Mouse (Mus musculus): Measurements from ENCODE around the gene Wdr27. TPM values are rescaled to one million over a fixed set of nuclear protein-coding genes. Genes with fewer than 3 reads are reported as not detected.

Wdr27 gene
- polyA plus RNA-seq, 1 experiment, result 3.8 TPM

DNA sequence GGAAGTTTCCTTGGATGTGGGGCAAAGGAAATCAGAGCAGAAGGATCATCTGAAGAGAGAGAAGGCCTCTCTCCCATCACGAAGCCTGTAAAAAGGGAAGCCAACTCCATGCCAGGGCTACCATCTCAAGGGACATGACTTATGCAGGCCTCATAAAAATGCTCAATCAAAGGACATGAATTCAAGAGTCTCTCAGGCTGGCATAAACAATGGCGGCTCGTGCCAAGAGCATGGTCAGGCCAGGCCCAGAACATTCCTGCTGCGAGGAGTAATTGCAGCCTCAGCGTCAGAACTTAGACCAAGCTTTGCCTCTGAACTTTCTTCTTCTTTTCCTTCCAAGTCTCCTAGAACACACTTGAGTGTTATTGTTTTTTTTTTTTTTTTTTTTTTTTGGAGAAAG lies 163.6 kb downstream of the Wdr27 start:
- Histone ChIP-seq H3K4me1 (ENCODE audit: control insufficient read depth, insufficient read depth, low read length) (0 out of 2 replicates have a peak, but pooled peaks cover 3% of the 10 kb centered on the region), H3K4me3 (ENCODE audit: insufficient read depth, low read length) (no peak overlapping the region), H3K27ac (ENCODE audit: insufficient read depth, low read depth, low read length) (no peak overlapping the region)
- TF ChIP-seq CTCF (IDR thresholded peaks at IDR 0.05; ENCODE audit: low read depth, low read length) (no peak), POLR2A (IDR thresholded peaks at IDR 0.05; ENCODE audit: borderline replicate concordance, low read depth, low read length) (no peak)

DNA sequence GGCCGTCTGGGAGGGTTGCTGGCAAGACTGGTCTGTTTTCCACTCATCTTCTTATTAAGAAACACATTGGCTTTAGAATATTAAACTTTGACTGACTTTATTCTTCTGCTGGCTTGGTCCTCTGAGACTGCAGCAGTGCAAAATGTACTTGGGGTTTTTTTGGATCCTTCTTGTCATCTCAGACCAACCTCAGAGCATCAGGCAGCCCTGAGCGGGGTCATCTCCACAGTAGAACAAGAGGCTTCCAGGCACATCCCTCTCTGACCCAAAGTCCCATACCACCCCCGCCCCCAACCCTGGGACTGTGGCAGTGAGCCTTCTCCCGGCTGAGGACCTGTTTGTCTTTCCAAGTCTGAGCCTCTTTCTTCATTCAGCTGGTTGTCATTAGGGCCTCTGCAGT lies 171.6 kb downstream of the Wdr27 start:
- Histone ChIP-seq H3K27ac (ENCODE audit: insufficient read depth, low read depth, low read length) (no peak overlapping the region), H3K4me1 (ENCODE audit: control insufficient read depth, insufficient read depth, low read length) (no peaks in the 10 kb centered on the region), H3K4me3 (ENCODE audit: insufficient read depth, low read length) (no peak overlapping the region)
- no peak for TF ChIP-seq POLR2A (IDR thresholded peaks at IDR 0.05; ENCODE audit: borderline replicate concordance, low read depth, low read length)
- no peak for TF ChIP-seq CTCF (IDR thresholded peaks at IDR 0.05; ENCODE audit: low read depth, low read length)

- TF ChIP-seq POLR2A (IDR thresholded peaks at IDR 0.05; ENCODE audit: borderline replicate concordance, low read depth, low read length) (no peak), CTCF (IDR thresholded peaks at IDR 0.05; ENCODE audit: low read depth, low read length) (no peak)
- Histone ChIP-seq H3K27ac (ENCODE audit: insufficient read depth, low read depth, low read length) (no peak overlapping the region), H3K4me1 (ENCODE audit: control insufficient read depth, insufficient read depth, low read length) (no peaks in the 10 kb centered on the region), H3K4me3 (ENCODE audit: insufficient read depth, low read length) (no peak overlapping the region)
Measured at GRCm38 (mm10) chr17:14770377-14770776, 172.6 kb downstream of the Wdr27 start.

Other genes starting within 250 kb of the Wdr27 start
- 0.76 and 0.95 TPM in 2 replicates for gene Thbs2, start 248.9 kb downstream of the Wdr27 start, polyA plus RNA-seq (2012; ENCODE audit: insufficient read depth, insufficient read length, missing spikeins)
- gene 1600012H06Rik, start within 50 bp of the Wdr27 start, polyA plus RNA-seq (2012; ENCODE audit: insufficient read depth, insufficient read length, missing spikeins), result 39.2 and 42.5 TPM in 2 replicates
- gene Phf10, start 18.1 kb upstream of the Wdr27 start, polyA plus RNA-seq (2012; ENCODE audit: insufficient read depth, insufficient read length, missing spikeins), result 63.5 and 66.4 TPM in 2 replicates
- gene 9030025P20Rik, start 35.3 kb upstream of the Wdr27 start, polyA plus RNA-seq (2012; ENCODE audit: insufficient read depth, insufficient read length, missing spikeins), result 34.4 and 36.8 TPM in 2 replicates
- gene Gm3417, start 35.6 kb upstream of the Wdr27 start, polyA plus RNA-seq (2012; ENCODE audit: insufficient read depth, insufficient read length, missing spikeins), result not detected in 2 replicates
- gene Gm3435, start 67.0 kb upstream of the Wdr27 start, polyA plus RNA-seq (2012; ENCODE audit: insufficient read depth, insufficient read length, missing spikeins), result 10.0 and 12.1 TPM in 2 replicates
- 151 and 167 TPM in 2 replicates for gene Ermard, start 98.0 kb upstream of the Wdr27 start, polyA plus RNA-seq (2012; ENCODE audit: insufficient read depth, insufficient read length, missing spikeins)
- gene Tcte3, start 98.3 kb upstream of the Wdr27 start, polyA plus RNA-seq (2012; ENCODE audit: insufficient read depth, insufficient read length, missing spikeins), result not detected in 2 replicates
- 1.2 and 1.8 TPM in 2 replicates for gene Gm3448, start 98.4 kb upstream of the Wdr27 start, polyA plus RNA-seq (2012; ENCODE audit: insufficient read depth, insufficient read length, missing spikeins)